Mouse (Mus musculus) heart, adult 9 months (tissue): ENCODE data around the gene Slc38a10.

Experiments used
- DNase-seq, 2 experiments: peaks; one replicate each; pipeline ENCODE4 v3.0.0; 2022; ENCODE audit warnings: low spot score in 2 of 2

Gene Slc38a10

GRCm38 (mm10) chr11:120179374-120179773, 28.2 kb upstream of the Slc38a10 start:
- no peak for DNase-seq

- no peak for DNase-seq
These were observed 24.8 kb upstream of the Slc38a10 start for GRCm38 (mm10) chr11:120175948-120176347.

GRCm38 (mm10) chr11:120173213-120173612, 22.1 kb upstream of the Slc38a10 start:
- no peak for DNase-seq

GRCm38 (mm10) chr11:120171168-120171567, 20.0 kb upstream of the Slc38a10 start:
- no peak for DNase-seq

GRCm38 (mm10) chr11:120169208-120169992, 18.3 kb upstream of the Slc38a10 start:
- peak; percentile 78 to 82 for DNase-seq

GRCm38 (mm10) chr11:120168516-120168915, 17.4 kb upstream of the Slc38a10 start:
- DNase-seq, result no peak

GRCm38 (mm10) chr11:120167921-120168356, 16.8 kb upstream of the Slc38a10 start:
- no peak for DNase-seq

GRCm38 (mm10) chr11:120167059-120167458, 15.9 kb upstream of the Slc38a10 start:
- DNase-seq, result no peak

GRCm38 (mm10) chr11:120164471-120165261, 13.5 kb upstream of the Slc38a10 start:
- peak in 1 of 2 experiments; percentile 47 for DNase-seq

- DNase-seq, result no peak
These were observed 12.9 kb upstream of the Slc38a10 start for GRCm38 (mm10) chr11:120164028-120164427.

- DNase-seq, result no peak
These were observed 12.1 kb upstream of the Slc38a10 start for GRCm38 (mm10) chr11:120163207-120163606.

- DNase-seq, result no peak
These were observed 10.1 kb upstream of the Slc38a10 start for GRCm38 (mm10) chr11:120161245-120161644.

GRCm38 (mm10) chr11:120160478-120160877, 9.3 kb upstream of the Slc38a10 start:
- DNase-seq, result no peak

- no peak for DNase-seq
These were observed 8.5 kb upstream of the Slc38a10 start for GRCm38 (mm10) chr11:120159653-120160052.

GRCm38 (mm10) chr11:120158828-120159227, 7.7 kb upstream of the Slc38a10 start:
- DNase-seq, result no peak

- no peak for DNase-seq
These were observed 570 bp downstream of the Slc38a10 start for GRCm38 (mm10) chr11:120150440-120151112.

- DNase-seq, result no peak
These were observed 1.5 kb downstream of the Slc38a10 start for GRCm38 (mm10) chr11:120149510-120150200.

- no peak for DNase-seq
These were observed 2.8 kb downstream of the Slc38a10 start for GRCm38 (mm10) chr11:120148201-120148855.

GRCm38 (mm10) chr11:120143708-120144497, 7.2 kb downstream of the Slc38a10 start:
- no peak for DNase-seq

- DNase-seq, result peak; percentile 83 to 95
These were observed 8.5 kb downstream of the Slc38a10 start for GRCm38 (mm10) chr11:120142601-120143051.
